In the genomic region with DNA sequence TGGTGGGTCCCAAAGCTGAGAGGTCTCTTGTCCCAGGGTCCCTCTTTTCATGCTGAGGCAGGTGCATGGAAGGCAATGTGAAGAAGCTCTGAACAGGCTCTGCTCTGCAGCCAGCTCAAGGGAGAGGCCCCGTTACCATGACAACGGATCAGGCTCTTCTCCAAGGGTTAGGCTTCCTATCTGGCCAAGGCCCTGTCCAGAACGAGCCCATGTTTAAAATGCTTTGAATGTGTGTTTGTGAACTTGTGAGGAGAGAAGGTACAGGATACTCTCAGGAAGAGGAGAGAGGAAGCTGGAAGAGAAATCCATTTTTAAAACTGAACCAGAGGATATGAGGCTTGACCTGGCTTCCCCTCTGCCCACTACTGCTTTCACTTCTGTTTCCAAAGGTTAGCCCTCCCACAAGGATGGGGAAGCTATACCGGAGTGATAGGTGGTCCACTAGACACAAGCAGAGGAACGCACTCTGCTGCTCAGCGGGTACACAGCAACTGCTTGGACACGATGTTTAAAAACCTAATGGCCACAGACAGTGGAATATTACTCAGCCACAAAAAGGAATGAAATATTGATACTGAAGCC, we compare ENCODE assay signal across 9 mouse cellular contexts.
DNase-seq lines count a peak whose midpoint lies in the region; ATAC-seq lines count a peak whose summit lies in the region.
"Had no signal": no experiment of that assay in that cellular context is flagged by ENCODE, and none has a peak within 500 bp of the region (broad histone marks: within the 10 kb centered on the region; RNA-seq: fewer than 3 reads in every experiment).

No protein-coding gene starts in this region.

- H3K4me2 ChIP-seq in intestine, embryonic 15.5 days (replicated peaks): no peak overlapping the region

- WGBS in limb, embryonic 10.5 days: 89% methylated on average over 7 of the region's 7 CpGs
- WGBS in intestine, embryonic 15.5 days: 73% methylated on average over 7 of the region's 7 CpGs

- no peak overlapping the region for H3K4me3 ChIP-seq in limb, embryonic 10.5 days
- no peak overlapping the region for H3K4me3 ChIP-seq in intestine, embryonic 15.5 days (replicated peaks)

- ATAC-seq in erythroblast, adult 5-6 weeks (replicated peaks; ENCODE audit: low FRiP score, poor library complexity, severe bottlenecking): peak; percentile 82
- no peak for ATAC-seq in intestine, embryonic 15.5 days

- peak; percentile 66 for DNase-seq in kidney, postnatal 10 days
- no peak for DNase-seq in kidney, adult 18-20 months
- DNase-seq in adrenal gland, postnatal 25 days: peak; percentile 49
- DNase-seq in mesoderm, embryonic 11.5 days (ENCODE audit: low read depth, low spot score): peak; percentile 36
- no peak for DNase-seq in limb, embryonic 10.5 days (ENCODE audit: low spot score)
- no peak for DNase-seq in layer of hippocampus, adult 11-12 months (ENCODE audit: low spot score)

- peaks cover 18% of the 10 kb centered on the region for H3K36me3 ChIP-seq in limb, embryonic 10.5 days
- no peaks in the 10 kb centered on the region for H3K36me3 ChIP-seq in intestine, embryonic 15.5 days

- H3K9me3 ChIP-seq in limb, embryonic 10.5 days (replicated peaks): no peaks in the 10 kb centered on the region
- no peaks in the 10 kb centered on the region for H3K9me3 ChIP-seq in intestine, embryonic 15.5 days

- H3K9ac ChIP-seq in intestine, embryonic 15.5 days: no peak overlapping the region

- no peak overlapping the region for H3K27ac ChIP-seq in limb, embryonic 10.5 days
- no peak overlapping the region for H3K27ac ChIP-seq in intestine, embryonic 15.5 days

- H3K4me1 ChIP-seq in limb, embryonic 10.5 days: peaks cover 36% of the 10 kb centered on the region
- peaks cover 19% of the 10 kb centered on the region for H3K4me1 ChIP-seq in intestine, embryonic 15.5 days (replicated peaks)

- H3K27me3 ChIP-seq in limb, embryonic 10.5 days (ENCODE audit: low read depth, poor library complexity, severe bottlenecking): no peaks in the 10 kb centered on the region
- no peaks in the 10 kb centered on the region for H3K27me3 ChIP-seq in intestine, embryonic 15.5 days (replicated peaks)
- H3K27me3 ChIP-seq: megakaryocyte, embryonic 14.5 days had no signal

Comparison
In these comparisons a context has a peak if more than half of its experiments do, and no peak if none do; other contexts are left out.
1. DNase-seq: peak in kidney, postnatal 10 days (single experiment), adrenal gland, postnatal 25 days (single experiment) and mesoderm, embryonic 11.5 days (single experiment); none in kidney, adult 18-20 months (single experiment), limb, embryonic 10.5 days (single experiment) and layer of hippocampus, adult 11-12 months (single experiment).